Mouse (Mus musculus) liver, embryonic 16.5 days (tissue): ENCODE results near the gene Ear6. TPM values are rescaled to one million over a fixed set of nuclear protein-coding genes. Genes with fewer than 3 reads are reported as not detected.
A peak's percentile ranks its signal among the peaks of the same experiment; 100 is the strongest.

Experiments
- ATAC-seq: fragments of 200-750 bp; cut with Nextera tagmentation; 2 replicates; pipeline ENCODE4 v1.8.0; 2017; ENCODE audit warnings: low read depth, mild to moderate bottlenecking, moderate number of reproducible peaks, moderate library complexity
- H3K27ac ChIP-seq: fragments of 300-500 bp; sonication (generic); 2 replicates; pipeline ENCODE4 v1.5.1; 2014; ENCODE audit warnings: mild to moderate bottlenecking, low read length
- H3K27me3 ChIP-seq: fragments of 300-500 bp; sonication (generic); 2 replicates; pipeline ENCODE4 v1.6.1; 2014; ENCODE audit warnings: low read depth, low read length, mixed read lengths; ENCODE audit not compliant: control insufficient read depth, insufficient read depth
- H3K36me3 ChIP-seq: fragments of 300-500 bp; sonication (generic); 2 replicates; pipeline ENCODE4 v1.6.1; 2014; ENCODE audit warnings: mild to moderate bottlenecking; ENCODE audit not compliant: control insufficient read depth, insufficient read depth
- H3K4me1 ChIP-seq: fragments of 300-500 bp; sonication (generic); 2 replicates; pipeline ENCODE4 v1.6.1; 2014; ENCODE audit warnings: low read depth, low read length, mixed read lengths; ENCODE audit not compliant: control insufficient read depth
- H3K4me2 ChIP-seq: fragments of 300-500 bp; sonication (generic); 2 replicates; pipeline ENCODE4 v1.6.1; 2014; ENCODE audit warnings: low read depth, low read length, mixed read lengths
- H3K4me3 ChIP-seq: fragments of 300-500 bp; sonication (generic); 2 replicates; pipeline ENCODE4 v1.5.1; 2014; ENCODE audit warnings: low read depth, mild to moderate bottlenecking, low read length
- H3K9ac ChIP-seq: fragments of 300-500 bp; sonication (generic); 2 replicates; pipeline ENCODE4 v1.6.1; 2014; ENCODE audit warnings: low read depth, low read length
- H3K9me3 ChIP-seq: fragments of 300-500 bp; sonication (generic); replicated peaks from 2 replicates; pipeline ENCODE4 v1.6.1; 2016; ENCODE audit warnings: low read length; ENCODE audit not compliant: control insufficient read depth
- WGBS: fragments of 180-500 bp; shearing (Covaris S2); extraction: QIAGEN DNeasy Blood & Tissue Kit; methylation state at CpG from one replicate; pipeline ENCODE4 v1.1.7; 2014; ENCODE audit not compliant: insufficient replicate concordance; 5-methylcytosine and 5-hydroxymethylcytosine counted together
- polyA plus RNA-seq: library from polyadenylated mRNA; unstranded; fragments of >200 nt; fragmentation: Nextera tagmentation; extraction: Ambion mirVana; gene quantifications from 2 replicates; pipeline ENCODE4 v1.2.1, GENCODE M21; 2015

Ear6 gene
- polyA plus RNA-seq, 1 experiment from 2014 or later = 13.2 TPM

DNA sequence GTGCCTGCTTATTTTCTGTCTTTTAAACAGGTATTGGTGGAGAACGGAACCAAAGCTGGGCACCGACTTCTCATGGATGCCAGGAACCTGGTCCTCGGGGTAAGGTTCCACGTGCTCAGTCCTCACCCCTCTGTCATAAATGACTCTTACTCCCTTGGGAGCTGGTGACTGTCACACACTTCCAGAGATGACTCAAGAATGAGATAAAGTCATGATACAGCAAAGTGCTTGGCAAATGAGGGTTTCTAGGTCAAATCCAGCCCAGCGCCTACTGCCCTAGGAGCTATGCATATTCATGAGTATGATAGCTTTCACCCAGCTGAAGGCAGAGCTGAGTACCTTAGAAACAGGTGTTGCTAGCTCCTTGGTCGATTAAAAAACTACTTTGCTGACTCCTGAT lies 36.3 kb downstream of the Ear6 start:
- Histone ChIP-seq H3K4me1 (peaks cover 16% of the 10 kb centered on the region), H3K36me3 (peaks cover 25% of the 10 kb centered on the region), H3K9me3 (no peaks in the 10 kb centered on the region), H3K4me3 (no peak overlapping the region), H3K9ac (no peak overlapping the region), H3K27ac (no peak overlapping the region), H3K27me3 (no peaks in the 10 kb centered on the region), H3K4me2 (no peak overlapping the region)
- no peak for ATAC-seq
- 77% methylated on average over 6 of the region's 6 CpGs for WGBS

DNA sequence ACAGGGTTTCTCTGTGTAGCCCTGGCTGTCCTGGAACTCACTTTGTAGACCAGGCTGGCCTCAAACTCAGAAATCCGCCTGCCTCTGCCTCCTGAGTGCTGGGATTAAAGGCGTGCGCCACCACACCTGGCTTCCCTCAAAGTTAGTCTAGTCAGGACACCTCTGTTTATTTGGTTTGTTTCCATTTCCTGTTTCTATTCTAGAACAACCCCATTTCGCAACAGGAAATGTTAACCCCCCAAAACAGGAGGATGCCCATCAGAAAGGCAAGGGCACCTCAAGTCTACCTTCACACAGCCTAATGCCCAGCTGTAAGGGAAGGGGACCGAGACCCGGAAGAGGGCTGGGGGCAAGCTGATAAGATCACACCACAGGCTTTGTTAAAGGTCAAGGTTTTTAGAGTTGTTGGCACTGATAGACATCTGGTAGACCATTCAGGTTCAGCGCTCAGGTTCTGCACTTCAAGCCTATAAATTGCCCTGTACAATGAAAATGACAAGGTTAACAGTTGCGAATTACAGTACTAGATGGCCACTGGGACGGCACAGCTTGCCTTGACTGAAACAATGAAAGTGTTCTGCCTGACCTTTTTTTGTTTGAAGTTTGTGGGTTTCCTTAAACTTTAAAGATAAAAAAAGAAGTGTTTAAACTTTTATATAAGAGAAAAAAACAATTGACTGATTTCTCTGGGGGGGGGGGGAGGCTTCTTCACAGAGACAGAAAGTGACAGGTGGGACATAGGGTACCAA lies 38.9 kb downstream of the Ear6 start, which contains the start of gene Slc39a2:
Slc39a2 (plus strand) TSS at position 699 of the 749 bp plus-strand sequence.
- no peak within 1 kb of the TSS for H3K4me2 ChIP-seq
- peaks cover 25% of the 10 kb centered on the region for H3K36me3 ChIP-seq
- no peak within 1 kb of the TSS for H3K27ac ChIP-seq
- H3K9me3 ChIP-seq = no peaks in the 10 kb centered on the region
- WGBS = 75% methylated on average over 9 of the region's 9 CpGs
- H3K4me3 ChIP-seq = no peak within 1 kb of the TSS
- peaks cover 9% of the 10 kb centered on the region for H3K4me1 ChIP-seq
- no peaks in the 10 kb centered on the region for H3K27me3 ChIP-seq
- no peak within 1 kb of the TSS for H3K9ac ChIP-seq
- ATAC-seq = no peak

DNA sequence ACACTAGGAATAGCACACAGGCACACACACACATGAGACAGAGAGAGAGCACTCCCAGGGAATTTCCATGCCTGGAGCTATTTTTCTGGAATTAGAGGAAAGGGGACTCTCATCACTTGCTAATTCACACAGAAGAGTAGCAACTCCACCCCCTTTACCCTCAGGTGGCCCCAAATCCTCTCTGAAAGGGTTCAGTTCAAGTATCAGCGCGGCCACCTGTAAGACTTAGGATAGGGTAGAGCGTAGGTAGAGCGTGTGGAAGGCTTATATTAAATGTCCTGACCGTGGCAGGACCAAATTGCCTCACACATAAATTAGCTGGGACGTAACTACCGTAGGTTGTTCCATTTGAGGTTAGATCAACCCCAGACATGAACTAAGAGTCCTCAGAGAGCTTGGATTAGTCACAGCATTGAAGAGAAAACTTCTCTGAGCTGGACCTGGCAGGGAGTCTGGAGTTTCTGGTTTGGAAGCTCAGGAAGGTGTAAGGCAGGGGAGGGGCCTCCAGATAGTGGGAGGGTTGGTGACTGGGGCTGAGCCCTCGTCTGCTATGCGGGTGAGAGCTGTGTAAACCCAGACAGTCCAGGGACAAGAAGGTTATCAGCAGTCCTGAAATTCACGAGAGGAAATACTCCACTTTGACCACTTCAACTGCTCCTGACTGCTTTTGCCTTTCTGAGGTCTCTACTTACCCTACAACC lies 39.7 kb downstream of the Ear6 start:
- WGBS = 44% methylated on average over 10 of the region's 10 CpGs
- no peak overlapping the region for H3K27ac ChIP-seq
- H3K9me3 ChIP-seq = no peaks in the 10 kb centered on the region
- ATAC-seq = 0 out of 2 replicates have a peak, but pooled peaks have one; percentile 47
- peaks cover 9% of the 10 kb centered on the region for H3K4me1 ChIP-seq
- H3K9ac ChIP-seq = no peak overlapping the region
- H3K27me3 ChIP-seq = no peaks in the 10 kb centered on the region
- H3K4me2 ChIP-seq = no peak overlapping the region
- H3K36me3 ChIP-seq = peaks cover 25% of the 10 kb centered on the region
- H3K4me3 ChIP-seq = no peak overlapping the region

DNA sequence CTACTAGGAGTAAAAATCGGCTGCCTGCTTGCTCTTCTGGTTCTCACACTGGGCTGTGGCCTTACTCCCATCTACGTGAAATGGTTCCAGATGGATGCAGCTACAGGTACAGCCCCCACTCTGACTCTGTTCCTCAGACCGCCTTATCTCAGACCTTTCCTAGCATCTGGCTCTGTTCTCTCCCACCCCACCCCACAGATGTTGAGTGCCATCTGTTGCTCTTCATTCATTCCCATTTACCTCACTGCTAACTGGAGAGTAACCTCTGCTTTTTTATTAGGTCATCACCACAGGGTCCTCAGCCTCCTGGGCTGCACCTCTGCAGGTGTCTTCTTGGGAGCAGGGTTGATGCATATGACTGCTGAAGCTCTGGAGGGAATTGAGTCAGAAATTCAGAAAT lies 40.3 kb downstream of the Ear6 start:
- H3K36me3 ChIP-seq = peaks cover 23% of the 10 kb centered on the region
- peaks cover 9% of the 10 kb centered on the region for H3K4me1 ChIP-seq
- ATAC-seq = peak; percentile 30; the same call in 1 of the 2 replicates
- WGBS = 34% methylated on average over 3 of the region's 3 CpGs
- H3K9ac ChIP-seq = no peak overlapping the region
- H3K9me3 ChIP-seq = no peaks in the 10 kb centered on the region
- H3K4me2 ChIP-seq = no peak overlapping the region
- H3K27me3 ChIP-seq = no peaks in the 10 kb centered on the region
- no peak overlapping the region for H3K27ac ChIP-seq
- no peak overlapping the region for H3K4me3 ChIP-seq

DNA sequence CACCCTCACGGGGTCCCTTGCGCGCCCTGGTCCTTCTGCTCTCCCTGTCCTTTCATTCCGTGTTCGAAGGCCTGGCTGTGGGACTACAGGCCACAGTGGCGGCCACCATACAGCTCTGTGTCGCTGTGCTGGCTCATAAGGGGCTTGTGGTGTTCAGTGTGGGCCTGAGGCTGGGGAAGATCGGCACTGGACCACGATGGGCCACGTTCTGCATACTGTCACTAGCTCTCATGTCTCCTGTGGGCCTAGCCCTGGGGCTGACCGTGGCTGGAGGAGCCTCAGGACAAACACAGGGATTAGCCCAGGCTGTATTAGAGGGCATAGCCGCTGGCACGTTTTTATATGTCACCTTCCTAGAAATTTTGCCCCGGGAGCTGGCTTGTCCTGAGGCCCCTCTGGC lies 41.6 kb downstream of the Ear6 start:
- H3K27ac ChIP-seq = no peak overlapping the region
- WGBS = 66% methylated on average over 14 of the region's 14 CpGs
- H3K9me3 ChIP-seq = no peaks in the 10 kb centered on the region
- no peaks in the 10 kb centered on the region for H3K27me3 ChIP-seq
- no peak overlapping the region for H3K4me3 ChIP-seq
- H3K4me1 ChIP-seq = peaks cover 9% of the 10 kb centered on the region
- no peak for ATAC-seq
- H3K36me3 ChIP-seq = peaks cover 15% of the 10 kb centered on the region
- H3K4me2 ChIP-seq = no peak overlapping the region
- H3K9ac ChIP-seq = no peak overlapping the region

DNA sequence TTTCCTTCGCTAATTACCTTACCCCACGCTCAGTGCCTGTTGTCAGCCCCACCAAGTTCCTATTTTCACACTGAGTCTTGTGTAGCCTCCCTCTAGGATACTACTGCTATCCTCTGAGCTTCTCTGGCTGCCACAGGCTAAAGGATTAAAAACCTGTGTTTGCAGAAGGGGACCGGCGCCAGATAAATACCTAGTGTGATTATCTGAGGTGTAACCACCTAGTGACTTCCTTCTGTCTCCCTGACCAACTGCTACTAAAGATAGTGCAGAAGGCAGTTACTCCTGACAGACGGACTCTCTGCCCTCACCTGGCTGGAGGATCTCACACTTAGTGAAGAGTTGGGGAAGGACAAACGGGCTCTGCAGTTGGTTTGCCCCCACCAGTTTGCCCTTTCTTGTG lies 42.5 kb downstream of the Ear6 start:
- no peak for ATAC-seq
- Histone ChIP-seq H3K4me3 (no peak overlapping the region), H3K27me3 (no peaks in the 10 kb centered on the region), H3K27ac (no peak overlapping the region), H3K36me3 (peaks cover 8% of the 10 kb centered on the region), H3K9me3 (no peaks in the 10 kb centered on the region), H3K9ac (no peak overlapping the region), H3K4me2 (no peak overlapping the region), H3K4me1 (peaks cover 9% of the 10 kb centered on the region)
- 37% methylated on average over 6 of the region's 6 CpGs for WGBS

DNA sequence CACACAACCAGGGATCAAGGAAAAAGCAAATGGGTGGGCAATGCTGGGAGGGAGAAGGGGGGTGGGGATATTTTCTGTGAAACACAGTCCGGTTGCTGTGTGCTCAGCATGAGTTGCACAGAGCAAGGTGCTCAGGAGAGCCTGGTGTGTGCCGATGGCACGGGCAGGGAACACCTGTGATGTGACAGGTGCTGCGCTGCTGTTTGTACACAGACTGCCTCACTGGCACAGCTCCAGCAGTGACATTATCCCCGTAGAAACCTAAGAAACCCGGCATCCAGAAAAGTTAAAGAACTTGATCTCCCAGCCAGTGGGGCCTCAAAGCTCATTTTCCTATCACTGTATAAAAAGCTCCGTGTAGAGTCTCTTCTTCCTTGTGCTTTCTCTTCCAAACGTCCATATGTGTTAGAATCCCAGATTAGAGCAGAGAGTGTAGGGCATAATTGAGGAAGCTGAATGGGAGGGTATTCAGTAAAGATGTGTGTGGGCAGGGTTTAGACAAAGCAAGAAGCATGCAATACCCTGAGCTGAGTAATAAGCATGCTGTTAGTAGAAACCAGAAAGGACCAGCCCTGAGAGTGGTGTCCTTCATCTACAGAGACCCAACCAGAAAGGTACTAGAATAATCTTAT lies 43.2 kb downstream of the Ear6 start:
- WGBS = 60% methylated on average over 8 of the region's 8 CpGs
- no peak overlapping the region for H3K27ac ChIP-seq
- no peak overlapping the region for H3K9ac ChIP-seq
- H3K4me3 ChIP-seq = no peak overlapping the region
- no peak for ATAC-seq
- peaks cover 9% of the 10 kb centered on the region for H3K4me1 ChIP-seq
- H3K27me3 ChIP-seq = no peaks in the 10 kb centered on the region
- peaks cover 2% of the 10 kb centered on the region; the same call in 1 of the 2 replicates for H3K36me3 ChIP-seq
- H3K4me2 ChIP-seq = no peak overlapping the region
- H3K9me3 ChIP-seq = no peaks in the 10 kb centered on the region

DNA sequence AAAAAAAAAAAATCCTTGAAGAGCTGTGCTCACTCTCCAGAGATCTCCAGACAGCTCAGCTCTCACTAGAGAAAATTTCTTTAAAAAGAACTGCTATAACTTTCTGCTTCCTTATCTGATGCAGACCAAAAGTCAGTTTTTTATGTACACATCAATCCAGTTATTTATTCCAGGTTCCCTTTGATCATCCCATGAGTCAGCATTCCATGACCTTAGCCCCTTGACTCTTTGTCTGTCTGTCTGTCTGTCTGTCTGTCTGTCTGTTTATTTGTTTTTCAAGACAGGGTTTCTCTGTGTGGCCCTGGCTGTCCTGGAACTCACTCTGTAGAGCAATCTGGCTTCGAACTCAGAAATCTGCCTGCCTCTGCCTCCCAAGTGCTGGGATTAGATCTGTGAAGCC lies 45.9 kb downstream of the Ear6 start:
- Histone ChIP-seq H3K9me3 (no peaks in the 10 kb centered on the region), H3K4me2 (no peak overlapping the region), H3K36me3 (no peaks in the 10 kb centered on the region), H3K27me3 (no peaks in the 10 kb centered on the region), H3K4me1 (no peaks in the 10 kb centered on the region), H3K9ac (no peak overlapping the region), H3K4me3 (no peak overlapping the region), H3K27ac (no peak overlapping the region)
- WGBS = 73% methylated on average over 1 of the region's 1 CpGs
- ATAC-seq = no peak
